Mouse (Mus musculus) liver, embryonic 14.5 days (tissue): Measurements from ENCODE around the gene 0610012G03Rik.

Source experiments
- CTCF ChIP-seq: IDR thresholded peaks from 2 replicates; pipeline ENCODE4 v1.5.1; 2016; ENCODE audit warnings: antibody characterized with exemption, low read depth, control low read depth
- EP300 ChIP-seq: IDR thresholded peaks from 2 replicates; pipeline ENCODE4 v1.6.1; 2016; ENCODE audit warnings: antibody characterized with exemption, low read depth

DNA sequence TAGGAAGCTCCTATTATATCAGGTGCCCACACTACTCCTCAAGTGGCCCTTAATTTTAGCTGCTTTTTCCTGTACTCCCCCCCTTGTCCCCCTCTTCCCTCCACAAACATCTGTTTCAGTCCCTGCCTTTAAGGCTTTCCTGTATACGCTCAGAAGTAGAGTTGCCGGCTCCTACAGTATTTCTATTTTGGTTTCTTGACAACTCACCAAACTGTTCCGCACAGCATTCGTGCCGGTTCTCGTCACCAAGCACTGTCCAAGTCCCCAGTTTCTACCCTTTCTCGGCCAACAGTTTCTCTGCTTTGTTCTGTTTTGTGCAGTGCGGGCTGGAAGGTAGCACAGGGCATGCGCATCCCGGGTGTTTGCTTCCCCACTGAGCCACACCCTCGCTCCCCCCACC lies 39.3 kb downstream of the 0610012G03Rik start:
- no peak for TF ChIP-seq EP300
- TF ChIP-seq CTCF = no peak
